Mouse (Mus musculus): ENCODE results near the gene Zfp609.

- TF ChIP-seq CTCF (IDR thresholded peaks at IDR 0.05; ENCODE audit: borderline replicate concordance, insufficient read depth, low read length), result no peak
- no peak for TF ChIP-seq POLR2A (IDR thresholded peaks at IDR 0.05; ENCODE audit: low read depth, low read length)
Observed at GRCm38 (mm10) chr9:65718195-65718594, 109.2 kb downstream of the Zfp609 start.

All from embryonic fibroblast, embryonic 13.5 days (primary cell).